Mouse (Mus musculus): ENCODE measurements at regions not wholly inside any gene's neighbourhood (a gene's known extent, or its start where the extent isn't known, plus 50 kb on each side); places are given as distances from the start of the nearest gene placed in this dataset.

DNA sequence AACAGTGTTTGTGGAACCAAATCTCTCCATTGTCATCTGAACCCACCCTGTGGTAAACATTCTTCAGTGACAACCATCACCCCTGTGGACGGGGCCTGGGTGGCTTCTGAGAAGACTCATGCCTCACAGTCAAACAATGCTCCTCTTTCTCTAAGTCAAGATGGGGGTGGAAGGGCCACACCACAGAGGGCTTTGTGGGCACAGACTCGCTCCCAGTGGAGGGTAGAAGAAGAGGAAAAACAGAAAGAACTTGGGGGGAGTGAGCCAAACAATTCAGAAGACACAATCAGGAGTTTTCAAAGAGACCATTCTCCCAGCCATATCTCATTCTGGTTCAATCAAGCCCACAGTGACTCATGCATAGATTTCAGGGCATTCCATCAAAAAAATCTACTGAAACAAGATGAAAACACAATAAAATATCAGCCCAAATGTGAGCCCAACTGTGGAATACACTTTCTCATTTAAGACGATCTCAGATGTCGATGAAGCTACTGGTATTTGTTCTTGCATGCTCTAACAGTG lies 339.7 kb downstream of the Setd4 start:
- WGBS, result 58% methylated on average over 4 of the region's 4 CpGs
- Histone ChIP-seq H3K4me1 (no peaks in the 10 kb centered on the region), H3K4me3 (replicated peaks) (no peak overlapping the region), H3K9ac (no peak overlapping the region), H3K9me3 (replicated peaks) (no peaks in the 10 kb centered on the region), H3K4me2 (replicated peaks) (no peak overlapping the region), H3K27me3 (no peaks in the 10 kb centered on the region), H3K27ac (replicated peaks) (no peak overlapping the region), H3K36me3 (no peaks in the 10 kb centered on the region)
- no peak for ATAC-seq (ENCODE audit: insufficient number of reproducible peaks, low FRiP score, low TSS enrichment, low read depth)

DNA sequence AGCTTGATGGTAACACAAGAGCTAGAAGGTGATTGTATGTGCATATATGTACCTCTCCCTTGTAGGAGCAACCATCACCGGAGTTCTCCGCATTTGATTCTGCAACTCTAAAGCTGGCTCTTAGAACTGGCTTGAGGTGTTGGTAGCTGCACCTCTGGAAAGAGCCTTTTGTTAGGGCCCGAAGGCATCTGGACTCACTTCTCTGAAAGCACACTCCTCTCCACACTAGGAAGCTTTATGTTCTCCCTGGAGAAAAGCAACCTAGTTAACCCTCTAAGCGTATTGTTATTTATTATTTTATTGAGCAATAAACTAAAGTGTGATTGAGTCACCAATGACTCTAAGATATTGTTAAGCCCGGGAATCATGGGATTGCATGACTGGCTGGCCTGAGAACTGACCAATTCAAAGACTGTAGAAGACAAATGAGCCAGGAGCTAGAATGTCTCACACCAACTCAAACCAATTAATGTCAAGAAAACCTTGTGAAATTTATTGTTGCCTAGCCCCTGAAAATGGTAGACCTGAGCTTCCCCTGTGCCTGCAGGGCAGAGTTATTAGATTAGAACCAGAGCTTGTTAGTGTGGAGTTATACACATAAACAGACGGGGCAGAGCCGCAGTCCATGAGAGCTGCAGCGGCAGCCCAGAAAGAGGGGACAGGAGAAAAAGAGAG lies 340.6 kb downstream of the Setd4 start:
- no peaks in the 10 kb centered on the region for H3K36me3 ChIP-seq
- no peak for ATAC-seq (ENCODE audit: insufficient number of reproducible peaks, low FRiP score, low TSS enrichment, low read depth)
- H3K9ac ChIP-seq, result no peak overlapping the region
- WGBS, result 71% methylated on average over 8 of the region's 8 CpGs
- no peak overlapping the region for H3K4me3 ChIP-seq (replicated peaks)
- H3K27ac ChIP-seq (replicated peaks), result no peak overlapping the region
- H3K4me1 ChIP-seq, result no peaks in the 10 kb centered on the region
- H3K4me2 ChIP-seq (replicated peaks), result no peak overlapping the region
- no peaks in the 10 kb centered on the region for H3K9me3 ChIP-seq (replicated peaks)
- no peaks in the 10 kb centered on the region for H3K27me3 ChIP-seq

DNA sequence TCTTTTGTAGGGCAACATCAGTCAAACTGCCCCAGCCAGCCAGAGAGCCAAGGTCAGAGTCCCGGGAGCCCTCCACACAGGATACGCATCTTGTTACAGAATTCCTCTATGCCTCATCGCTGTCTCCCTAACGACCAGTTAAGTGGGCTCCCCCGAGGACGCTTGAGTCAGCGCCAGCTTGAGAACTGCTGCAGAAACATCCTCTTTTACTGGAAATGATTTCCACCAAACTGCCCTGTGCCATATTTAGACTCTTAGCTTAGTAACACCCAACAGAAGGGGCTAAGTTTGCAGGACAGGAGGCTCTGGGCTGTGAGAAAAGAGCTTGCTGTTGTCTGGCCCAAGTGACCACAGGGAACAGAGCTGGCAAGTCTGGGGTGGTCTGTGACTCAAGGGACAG lies 357.0 kb downstream of the Setd4 start:
- H3K4me1 ChIP-seq, result 0 out of 2 replicates have a peak, but pooled peaks cover 3% of the 10 kb centered on the region
- H3K9me3 ChIP-seq (replicated peaks), result no peaks in the 10 kb centered on the region
- ATAC-seq (ENCODE audit: insufficient number of reproducible peaks, low FRiP score, low TSS enrichment, low read depth), result no peak
- H3K36me3 ChIP-seq, result no peaks in the 10 kb centered on the region
- no peak overlapping the region for H3K27ac ChIP-seq (replicated peaks)
- WGBS, result 15% methylated on average over 7 of the region's 7 CpGs
- H3K27me3 ChIP-seq, result no peaks in the 10 kb centered on the region
- no peak overlapping the region for H3K4me2 ChIP-seq (replicated peaks)
- no peak overlapping the region for H3K9ac ChIP-seq
- H3K4me3 ChIP-seq (replicated peaks), result no peak overlapping the region

DNA sequence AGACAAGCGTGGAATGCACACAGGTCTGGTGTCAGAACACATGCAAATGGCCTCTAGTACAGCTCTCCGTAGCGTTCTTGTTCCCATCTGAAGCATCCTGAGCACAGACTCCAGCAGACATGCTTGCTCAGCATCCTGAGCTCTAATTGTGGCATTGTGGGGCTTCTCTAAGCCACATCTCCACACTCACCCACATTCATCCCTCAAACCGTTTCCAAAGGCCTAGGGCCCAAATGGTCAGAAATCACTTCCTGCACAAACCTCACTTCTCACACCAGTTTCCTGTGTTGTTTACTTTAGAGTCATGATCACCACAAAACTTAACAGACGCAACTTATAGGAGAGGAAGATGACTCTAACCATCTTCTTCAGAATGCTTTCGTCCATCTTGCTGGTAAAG lies 358.1 kb downstream of the Setd4 start:
- Histone ChIP-seq H3K4me3 (replicated peaks) (no peak overlapping the region), H3K27me3 (no peaks in the 10 kb centered on the region), H3K9ac (no peak overlapping the region), H3K9me3 (replicated peaks) (no peaks in the 10 kb centered on the region), H3K4me2 (replicated peaks) (no peak overlapping the region), H3K4me1 (0 out of 2 replicates have a peak, but pooled peaks cover 3% of the 10 kb centered on the region), H3K36me3 (no peaks in the 10 kb centered on the region), H3K27ac (replicated peaks) (no peak overlapping the region)
- WGBS, result 83% methylated on average over 6 of the region's 6 CpGs
- ATAC-seq (ENCODE audit: insufficient number of reproducible peaks, low FRiP score, low TSS enrichment, low read depth), result no peak

DNA sequence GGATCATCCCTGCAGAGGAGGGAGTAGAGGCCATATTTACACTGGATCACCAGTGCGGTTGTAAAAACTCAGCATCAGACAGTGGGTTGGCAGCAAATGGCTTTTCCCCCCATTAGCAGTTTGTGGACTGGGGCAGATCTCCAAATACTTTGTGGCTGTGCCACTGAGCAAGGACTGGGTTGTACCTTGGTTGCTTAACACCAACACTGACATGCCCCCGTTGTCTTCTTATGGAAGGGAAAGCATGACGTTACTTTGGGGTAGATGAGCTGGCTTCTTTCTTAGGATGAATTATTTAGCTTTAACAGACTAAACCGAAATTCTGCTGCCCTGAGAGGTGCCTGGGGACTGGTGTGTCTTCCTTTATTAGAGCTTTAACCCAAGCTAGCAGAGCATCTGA lies 365.0 kb downstream of the Setd4 start:
- Histone ChIP-seq H3K9ac (no peak overlapping the region), H3K27ac (replicated peaks) (no peak overlapping the region), H3K4me1 (no peaks in the 10 kb centered on the region), H3K9me3 (replicated peaks) (no peaks in the 10 kb centered on the region), H3K4me2 (replicated peaks) (no peak overlapping the region), H3K27me3 (no peaks in the 10 kb centered on the region), H3K4me3 (replicated peaks) (no peak overlapping the region), H3K36me3 (no peaks in the 10 kb centered on the region)
- ATAC-seq (ENCODE audit: insufficient number of reproducible peaks, low FRiP score, low TSS enrichment, low read depth), result no peak
- WGBS, result 74% methylated on average over 4 of the region's 4 CpGs

DNA sequence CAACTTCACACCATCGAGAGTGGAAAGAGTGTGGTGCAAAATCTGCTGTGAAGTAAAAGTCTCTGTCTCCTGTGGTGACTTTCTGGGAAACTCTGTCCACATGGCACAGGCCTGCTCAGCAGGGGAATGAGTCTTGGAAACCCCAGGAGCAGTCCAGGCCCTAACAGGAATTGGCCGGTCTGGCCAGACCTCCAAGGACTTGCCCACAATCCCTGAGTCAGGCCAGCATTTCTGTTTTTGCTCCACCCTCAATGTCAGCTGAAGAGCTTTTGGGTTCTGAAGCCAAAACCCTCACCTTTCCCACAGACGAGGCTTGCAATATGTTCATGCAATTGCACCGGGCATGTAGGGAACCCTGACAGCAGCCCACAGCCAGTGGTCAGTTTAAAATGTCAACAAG lies 365.5 kb downstream of the Setd4 start:
- Histone ChIP-seq H3K9ac (no peak overlapping the region), H3K27me3 (no peaks in the 10 kb centered on the region), H3K27ac (replicated peaks) (no peak overlapping the region), H3K4me3 (replicated peaks) (no peak overlapping the region), H3K36me3 (no peaks in the 10 kb centered on the region), H3K4me2 (replicated peaks) (no peak overlapping the region), H3K9me3 (replicated peaks) (no peaks in the 10 kb centered on the region), H3K4me1 (no peaks in the 10 kb centered on the region)
- no peak for ATAC-seq (ENCODE audit: insufficient number of reproducible peaks, low FRiP score, low TSS enrichment, low read depth)
- WGBS, result 85% methylated on average over 4 of the region's 4 CpGs

DNA sequence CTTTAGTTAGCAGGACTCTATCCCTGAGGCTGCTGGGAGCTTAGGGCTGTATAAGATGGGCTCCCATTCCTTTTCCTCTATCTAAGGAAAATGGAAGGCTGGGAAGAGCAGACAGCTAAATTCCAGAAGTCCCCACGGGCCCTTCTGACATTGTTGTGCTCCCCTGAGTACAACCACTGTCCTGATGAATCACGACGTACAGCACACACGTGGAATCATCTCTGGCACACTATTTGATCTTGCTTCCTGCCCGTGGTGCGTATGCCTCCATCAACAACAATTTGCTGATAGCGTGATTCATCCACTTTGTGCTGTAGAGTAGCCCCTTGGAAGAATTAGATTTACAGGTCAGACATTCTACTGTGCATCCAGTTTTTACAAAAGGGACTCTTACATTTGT lies 378.2 kb downstream of the Setd4 start:
- no peak for ATAC-seq (ENCODE audit: insufficient number of reproducible peaks, low FRiP score, low TSS enrichment, low read depth)
- no peak overlapping the region for H3K4me3 ChIP-seq (replicated peaks)
- no peak overlapping the region for H3K9ac ChIP-seq
- no peak overlapping the region for H3K4me2 ChIP-seq (replicated peaks)
- WGBS, result 74% methylated on average over 7 of the region's 7 CpGs
- H3K36me3 ChIP-seq, result no peaks in the 10 kb centered on the region
- no peaks in the 10 kb centered on the region for H3K9me3 ChIP-seq (replicated peaks)
- no peaks in the 10 kb centered on the region for H3K27me3 ChIP-seq
- no peaks in the 10 kb centered on the region for H3K4me1 ChIP-seq
- H3K27ac ChIP-seq (replicated peaks), result no peak overlapping the region

DNA sequence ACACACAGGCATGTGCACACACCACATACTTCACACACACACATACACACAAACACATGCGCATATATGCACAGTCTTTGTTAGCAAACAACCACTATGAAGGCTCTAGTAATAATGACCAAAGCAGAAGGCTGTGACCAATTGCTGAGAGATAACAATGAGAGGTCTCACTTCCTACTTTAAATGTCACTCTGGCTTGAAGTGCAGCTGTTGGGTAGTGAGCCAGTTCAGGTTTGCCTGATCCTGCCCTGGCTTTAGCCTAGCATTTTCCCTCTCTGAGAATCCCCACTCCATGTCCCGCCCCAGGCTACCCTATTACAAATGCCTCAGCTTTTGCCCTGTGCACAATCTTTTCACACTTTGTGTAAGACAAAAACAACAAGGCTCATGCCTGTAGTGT lies 378.7 kb downstream of the Setd4 start:
- Histone ChIP-seq H3K9ac (no peak overlapping the region), H3K27ac (replicated peaks) (no peak overlapping the region), H3K4me1 (no peaks in the 10 kb centered on the region), H3K27me3 (no peaks in the 10 kb centered on the region), H3K4me3 (replicated peaks) (no peak overlapping the region), H3K9me3 (replicated peaks) (no peaks in the 10 kb centered on the region), H3K4me2 (replicated peaks) (no peak overlapping the region), H3K36me3 (no peaks in the 10 kb centered on the region)
- WGBS, result 81% methylated on average over 2 of the region's 2 CpGs
- no peak for ATAC-seq (ENCODE audit: insufficient number of reproducible peaks, low FRiP score, low TSS enrichment, low read depth)

DNA sequence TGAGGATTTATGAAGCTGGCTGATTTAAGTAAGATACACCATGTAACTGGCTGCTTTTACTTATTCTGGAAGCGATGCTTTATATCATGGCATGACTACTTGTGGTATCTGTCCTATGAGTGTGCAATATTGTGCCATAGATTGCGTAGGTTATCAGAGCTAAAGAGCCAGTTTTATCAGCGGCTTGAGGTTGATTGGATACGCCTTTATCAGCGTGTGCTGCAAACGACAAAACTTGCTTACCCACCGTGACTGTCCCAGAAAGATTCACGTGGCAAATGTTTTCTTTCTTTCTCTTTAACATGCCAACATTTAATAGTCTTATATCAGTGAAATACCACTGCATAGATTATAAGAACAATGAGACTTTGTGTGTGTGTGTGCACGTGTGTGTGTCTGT lies 384.1 kb downstream of the Setd4 start:
- no peak for ATAC-seq (ENCODE audit: insufficient number of reproducible peaks, low FRiP score, low TSS enrichment, low read depth)
- Histone ChIP-seq H3K4me1 (no peaks in the 10 kb centered on the region), H3K9ac (no peak overlapping the region), H3K9me3 (replicated peaks) (no peaks in the 10 kb centered on the region), H3K36me3 (no peaks in the 10 kb centered on the region), H3K4me2 (replicated peaks) (no peak overlapping the region), H3K4me3 (replicated peaks) (no peak overlapping the region), H3K27ac (replicated peaks) (no peak overlapping the region), H3K27me3 (no peaks in the 10 kb centered on the region)
- 80% methylated on average over 9 of the region's 9 CpGs for WGBS

DNA sequence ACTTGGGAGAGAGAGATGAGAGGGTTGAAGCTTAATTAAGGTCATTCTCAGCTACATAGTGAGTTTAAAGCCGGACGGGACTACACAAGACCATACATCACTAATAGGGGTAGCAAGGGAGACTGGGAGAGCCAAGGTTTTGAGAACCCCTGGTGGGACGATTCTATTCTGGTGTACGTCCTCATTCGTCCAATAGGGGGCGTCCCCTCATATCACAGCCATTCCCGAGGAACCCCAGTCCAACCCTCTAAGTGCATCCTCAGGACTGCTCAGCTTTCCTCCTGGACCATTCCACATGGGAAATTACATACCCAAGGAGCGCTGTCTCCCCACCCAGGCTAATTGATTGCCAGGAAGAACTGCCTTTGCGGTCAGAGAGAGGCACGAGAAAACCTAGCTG lies 385.5 kb downstream of the Setd4 start:
- H3K4me1 ChIP-seq, result no peaks in the 10 kb centered on the region
- H3K27me3 ChIP-seq, result no peaks in the 10 kb centered on the region
- no peaks in the 10 kb centered on the region for H3K36me3 ChIP-seq
- H3K9ac ChIP-seq, result no peak overlapping the region
- no peak overlapping the region for H3K27ac ChIP-seq (replicated peaks)
- no peak for ATAC-seq (ENCODE audit: insufficient number of reproducible peaks, low FRiP score, low TSS enrichment, low read depth)
- no peak overlapping the region for H3K4me2 ChIP-seq (replicated peaks)
- H3K4me3 ChIP-seq (replicated peaks), result no peak overlapping the region
- 55% methylated on average over 10 of the region's 10 CpGs for WGBS
- no peaks in the 10 kb centered on the region for H3K9me3 ChIP-seq (replicated peaks)

DNA sequence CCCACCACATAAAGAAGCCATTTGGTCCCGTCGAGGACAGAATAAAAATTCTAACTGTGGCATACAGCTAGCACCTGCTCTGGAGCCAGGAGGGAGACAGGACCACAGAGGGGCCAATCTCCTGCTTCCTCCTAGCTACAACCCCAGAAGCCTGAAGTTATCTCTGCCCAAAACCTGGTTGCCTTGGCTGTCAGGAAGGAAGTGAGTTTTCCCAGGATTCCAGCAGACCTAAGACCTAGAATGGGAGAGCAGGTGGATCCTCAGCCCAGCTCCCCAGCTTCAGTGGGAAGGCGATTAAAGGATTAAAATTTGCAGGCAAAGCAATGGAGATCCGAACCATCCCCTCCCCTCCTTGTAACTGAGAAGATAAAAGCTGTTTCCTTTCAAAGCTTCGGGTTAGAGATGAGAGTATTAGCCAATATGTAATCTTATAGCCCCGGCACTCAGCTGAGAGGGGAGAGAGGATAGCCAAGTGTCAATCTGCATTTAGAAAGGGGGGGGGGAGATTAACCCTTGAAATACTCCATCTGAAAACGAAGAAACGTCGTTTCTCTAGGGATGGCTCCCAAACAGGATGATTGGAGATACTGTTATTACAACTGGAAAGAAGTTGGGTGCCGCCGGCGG lies 386.1 kb downstream of the Setd4 start:
- no peak overlapping the region for H3K4me2 ChIP-seq (replicated peaks)
- H3K27ac ChIP-seq (replicated peaks), result no peak overlapping the region
- 28% methylated on average over 12 of the region's 12 CpGs for WGBS
- H3K9ac ChIP-seq, result no peak overlapping the region
- H3K4me1 ChIP-seq, result no peaks in the 10 kb centered on the region
- no peak overlapping the region for H3K4me3 ChIP-seq (replicated peaks)
- H3K36me3 ChIP-seq, result no peaks in the 10 kb centered on the region
- no peaks in the 10 kb centered on the region for H3K9me3 ChIP-seq (replicated peaks)
- no peaks in the 10 kb centered on the region for H3K27me3 ChIP-seq
- ATAC-seq (ENCODE audit: insufficient number of reproducible peaks, low FRiP score, low TSS enrichment, low read depth), result no peak

DNA sequence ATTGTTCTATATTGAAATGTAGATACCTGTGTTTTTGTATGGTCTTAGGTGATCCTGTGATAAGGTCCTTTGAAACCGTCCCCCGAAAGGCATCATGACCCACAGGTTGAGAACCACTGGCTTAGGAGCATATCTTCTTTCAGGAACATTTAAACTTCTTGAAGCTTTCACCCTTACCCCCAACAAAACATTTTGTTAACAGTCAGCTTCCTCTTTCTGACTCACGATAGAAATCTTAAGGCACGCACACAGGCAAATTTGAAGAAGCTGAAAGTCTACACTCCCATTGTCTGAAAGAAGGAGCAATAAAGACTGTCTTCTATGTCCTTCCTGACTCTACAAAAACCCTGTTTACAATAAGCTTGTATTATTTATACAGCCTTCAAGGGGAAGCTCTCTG lies 388.2 kb downstream of the Setd4 start:
- no peaks in the 10 kb centered on the region for H3K27me3 ChIP-seq
- H3K4me2 ChIP-seq (replicated peaks), result no peak overlapping the region
- H3K9ac ChIP-seq, result no peak overlapping the region
- no peaks in the 10 kb centered on the region for H3K4me1 ChIP-seq
- H3K9me3 ChIP-seq (replicated peaks), result no peaks in the 10 kb centered on the region
- no peak overlapping the region for H3K4me3 ChIP-seq (replicated peaks)
- no peaks in the 10 kb centered on the region for H3K36me3 ChIP-seq
- no peak for ATAC-seq (ENCODE audit: insufficient number of reproducible peaks, low FRiP score, low TSS enrichment, low read depth)
- no peak overlapping the region for H3K27ac ChIP-seq (replicated peaks)
- 84% methylated on average over 4 of the region's 4 CpGs for WGBS
